Mouse (Mus musculus) adrenal gland, adult 18-20 months (tissue): ENCODE measurements around the gene Abr. TPM values are rescaled to one million over a fixed set of nuclear protein-coding genes. Genes with fewer than 3 reads are reported as not detected.
A peak's percentile ranks its signal among the peaks of the same experiment; 100 is the strongest.

Source experiments
- DNase-seq, 2 experiments: peaks; one replicate each; pipeline ENCODE4 v3.0.0; 2021 to 2022; ENCODE audit warnings: low spot score in 2 of 2
- total RNA-seq, 2 experiments: library from RNA; stranded (reverse); gene quantifications; 1 replicate in 1 of 2; 2 replicates in 1 of 2; pipeline ENCODE4 v1.2.3; 2021

Abr gene
- total RNA-seq, 2 experiments from 2014 or later, result 55.4 to 56.2 TPM

- no peak for DNase-seq
Measured at GRCm38 (mm10) chr11:76624071-76624470, 2.0 kb upstream of the Abr start.

DNA sequence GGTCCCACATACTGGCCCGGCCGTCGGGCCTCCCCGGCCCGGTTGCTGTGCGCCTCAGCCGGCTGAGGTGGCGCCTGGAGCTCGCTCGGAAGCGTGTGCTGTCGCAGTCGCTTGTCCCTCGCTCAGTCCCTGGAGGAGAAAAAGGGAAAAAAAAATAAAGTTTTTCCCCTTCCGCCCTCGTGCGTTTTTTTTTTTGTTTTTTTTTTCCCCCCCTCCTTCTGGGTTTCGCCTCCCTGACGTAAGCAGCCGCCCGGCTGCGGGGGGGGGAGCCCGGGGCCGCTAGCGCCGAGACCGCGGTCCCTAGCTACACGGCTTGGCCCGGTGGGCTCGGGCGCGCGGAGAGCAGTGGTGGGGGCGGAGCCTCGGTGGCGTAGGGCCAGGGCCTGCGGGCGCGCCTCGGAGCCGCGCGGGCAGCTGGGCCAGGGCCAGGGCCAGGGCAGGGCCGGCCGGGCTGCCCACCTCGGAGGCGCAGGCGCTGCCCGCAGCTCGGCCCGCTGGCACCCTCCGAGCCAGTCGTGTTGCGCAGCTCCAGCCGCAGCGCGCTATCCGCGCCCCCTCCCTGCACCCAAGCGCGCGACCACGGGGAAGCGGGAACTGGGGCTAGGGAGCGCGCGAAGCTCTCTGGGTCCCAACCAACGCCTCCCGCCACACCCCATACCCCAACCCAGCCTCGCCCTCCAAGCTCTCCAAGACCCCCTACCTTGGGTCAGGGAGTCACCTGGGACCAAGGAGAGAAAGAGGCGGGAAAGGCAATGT, 1.3 kb upstream of the Abr start:
- DNase-seq, result peak; percentile 72 to 75

DNA sequence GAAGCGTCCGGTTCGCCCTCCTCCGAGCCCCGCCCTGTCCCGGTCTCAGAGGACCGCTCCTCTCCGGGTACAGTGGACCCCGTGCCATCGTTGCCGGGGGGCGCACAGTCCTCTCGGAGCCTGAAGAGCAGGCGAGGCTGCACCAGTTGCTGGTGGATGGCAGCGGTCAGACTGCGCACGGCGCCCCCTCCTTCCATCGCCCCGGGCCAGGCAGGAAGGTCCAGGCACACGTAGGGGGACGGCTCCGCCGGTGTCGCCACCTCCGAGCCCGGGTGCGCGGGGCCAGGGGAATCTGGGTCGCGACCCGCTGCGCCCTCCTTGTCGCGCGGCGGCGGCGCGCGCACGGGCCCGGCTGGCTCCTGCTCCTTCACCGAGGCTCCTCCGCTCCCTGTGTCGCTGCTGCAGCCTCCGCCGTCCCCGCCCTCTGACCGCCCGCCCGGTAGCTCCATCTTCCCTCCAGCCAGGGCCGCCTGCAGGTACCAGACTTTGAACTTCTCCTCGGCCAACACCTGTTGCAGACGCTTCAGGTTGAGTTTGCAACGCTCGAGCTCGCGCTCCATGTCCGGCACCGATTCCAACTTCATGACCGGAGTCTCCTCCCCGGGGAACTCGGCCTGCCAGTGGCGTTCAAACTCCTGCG, 572 bp upstream of the Abr start:
- DNase-seq, result peak; percentile 41 to 45

- DNase-seq, result no peak
Measured at GRCm38 (mm10) chr11:76618134-76618533, 4.0 kb downstream of the Abr start.

DNA sequence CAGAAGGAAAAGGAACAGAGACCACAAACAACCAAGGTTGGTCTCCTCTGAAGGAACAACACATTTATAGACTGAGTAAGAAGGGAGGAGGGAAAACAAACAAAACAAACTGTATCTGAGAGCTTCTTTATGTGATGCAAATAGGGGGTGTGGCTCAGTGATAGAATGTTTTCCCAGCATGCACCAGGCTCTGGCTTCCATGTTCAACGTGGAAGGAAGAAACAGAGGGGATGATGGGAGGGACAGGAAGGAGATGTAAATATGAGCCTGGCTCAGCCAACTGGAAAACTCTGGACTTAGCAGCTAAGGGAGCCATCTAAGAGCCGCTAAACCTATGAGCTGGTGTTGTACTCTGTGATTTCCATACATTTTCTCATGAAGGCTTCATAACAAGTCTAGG, 7.9 kb downstream of the Abr start:
- no peak for DNase-seq

DNA sequence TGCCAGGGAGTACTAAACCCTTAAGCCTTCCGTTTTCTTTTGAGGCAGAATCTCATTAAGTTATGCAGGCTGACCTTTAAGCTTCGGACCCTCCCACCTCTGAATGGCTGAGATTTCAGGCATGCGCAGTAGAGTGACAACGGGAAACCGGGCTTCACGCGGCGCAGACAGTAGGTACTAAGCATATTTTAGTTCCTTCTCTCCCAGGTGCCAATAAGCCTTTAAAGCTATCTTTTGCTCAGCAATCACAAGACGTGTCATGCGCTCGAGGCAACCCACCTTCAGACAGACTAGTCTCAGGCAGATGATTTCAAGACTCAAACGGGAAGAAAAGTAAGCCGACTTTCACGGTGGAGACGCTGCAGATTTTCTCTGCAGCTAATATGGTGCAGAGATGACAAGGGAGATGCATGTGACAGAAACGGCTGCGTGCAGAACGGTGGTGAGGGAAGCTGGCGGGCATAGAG, 9.4 kb downstream of the Abr start:
- DNase-seq, result peak; percentile 44 to 68

GRCm38 (mm10) chr11:76610948-76611347, 11.2 kb downstream of the Abr start:
- no peak for DNase-seq

DNA sequence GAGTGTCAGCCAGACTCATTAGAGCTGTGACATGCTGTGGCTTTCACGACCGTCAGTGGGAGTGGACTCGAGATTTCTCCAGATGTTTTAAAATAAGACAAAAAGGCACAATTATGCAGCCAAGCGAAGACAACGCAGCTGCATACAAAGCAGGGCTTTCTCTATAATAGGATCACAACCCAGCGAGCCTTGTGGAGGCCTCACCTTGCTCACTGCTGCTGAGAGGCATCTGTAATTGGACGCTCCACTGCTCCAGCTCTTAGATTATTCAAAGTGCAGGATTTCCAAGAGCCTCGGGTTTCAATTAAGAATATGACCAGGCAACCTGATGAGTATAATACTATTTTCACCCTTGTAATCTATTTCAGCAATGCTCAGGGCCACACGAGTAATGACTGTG, 15.6 kb downstream of the Abr start:
- DNase-seq, result no peak

GRCm38 (mm10) chr11:76599219-76599618, 22.9 kb downstream of the Abr start:
- DNase-seq, result no peak

DNA sequence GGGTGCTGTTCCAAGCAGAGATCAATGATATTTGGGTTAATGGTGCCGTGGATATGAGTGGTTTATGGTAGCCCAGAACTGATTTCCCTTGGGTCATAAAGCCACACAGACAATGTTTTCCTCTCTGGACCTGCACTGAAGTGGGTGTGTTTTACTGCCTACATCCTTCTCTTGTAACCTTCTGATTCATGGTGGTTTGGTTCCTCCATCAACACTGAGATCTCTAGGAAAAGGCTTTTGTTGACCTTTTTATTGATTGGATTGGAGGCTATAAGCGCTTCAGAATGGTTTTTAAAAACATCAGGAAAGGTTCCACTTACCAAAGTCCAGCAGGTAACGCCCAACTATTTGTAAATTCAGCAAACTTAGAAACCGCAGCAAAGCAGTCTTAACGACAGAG, 23.4 kb downstream of the Abr start:
- DNase-seq, result no peak

DNA sequence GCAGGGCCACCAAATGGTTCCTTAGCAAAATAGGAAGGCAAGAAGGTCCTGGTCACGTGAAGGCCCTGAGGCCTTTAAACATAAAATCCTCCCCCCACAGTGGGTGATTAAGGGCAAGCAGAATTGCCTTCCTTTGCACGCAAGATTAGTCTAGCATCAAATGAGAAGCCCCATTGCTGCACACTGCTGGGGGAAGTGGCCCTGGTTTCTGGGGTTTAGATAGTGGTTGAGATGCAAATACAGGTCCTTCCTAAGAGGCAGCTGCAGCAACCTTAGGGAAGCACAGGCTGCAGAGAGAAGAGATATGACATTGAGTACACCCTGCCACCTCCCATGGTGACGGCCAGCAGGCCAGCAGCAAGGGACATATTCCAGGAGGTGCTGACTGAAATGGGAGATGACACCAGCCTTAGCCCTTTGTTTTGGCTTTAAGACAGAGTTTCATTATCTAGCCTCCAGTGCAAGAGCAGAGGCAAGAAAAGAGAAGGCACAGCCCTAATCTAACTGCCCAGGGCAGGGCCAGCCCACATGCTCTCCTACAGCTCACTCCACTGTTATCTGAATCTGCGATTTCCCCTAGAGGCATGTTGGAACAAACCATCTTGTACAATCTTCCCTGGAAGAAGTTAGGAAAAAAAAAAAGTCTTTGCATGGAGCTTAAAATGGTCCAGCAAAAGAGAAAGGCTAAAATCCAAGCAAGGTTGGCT, 28.3 kb downstream of the Abr start:
- no peak for DNase-seq

DNA sequence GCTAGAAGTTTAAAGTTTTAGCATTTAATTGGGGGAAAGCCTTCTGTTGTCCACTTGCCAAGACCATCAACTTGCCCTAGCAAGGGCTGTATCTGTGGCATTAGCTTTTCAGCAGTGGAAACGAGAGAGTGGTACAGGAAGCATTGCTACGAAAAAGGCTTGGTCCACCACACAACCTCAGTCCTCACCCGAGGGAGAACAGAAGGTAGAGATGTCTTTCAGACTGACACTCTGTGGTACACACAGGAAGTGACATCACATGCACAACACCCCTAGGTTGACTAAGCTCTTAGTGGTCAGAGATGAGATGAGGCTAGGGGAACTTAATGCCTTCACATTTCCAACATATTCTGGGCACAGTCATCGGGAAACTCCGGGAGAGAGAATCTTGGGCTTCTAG, 32.4 kb downstream of the Abr start:
- DNase-seq, result no peak

DNA sequence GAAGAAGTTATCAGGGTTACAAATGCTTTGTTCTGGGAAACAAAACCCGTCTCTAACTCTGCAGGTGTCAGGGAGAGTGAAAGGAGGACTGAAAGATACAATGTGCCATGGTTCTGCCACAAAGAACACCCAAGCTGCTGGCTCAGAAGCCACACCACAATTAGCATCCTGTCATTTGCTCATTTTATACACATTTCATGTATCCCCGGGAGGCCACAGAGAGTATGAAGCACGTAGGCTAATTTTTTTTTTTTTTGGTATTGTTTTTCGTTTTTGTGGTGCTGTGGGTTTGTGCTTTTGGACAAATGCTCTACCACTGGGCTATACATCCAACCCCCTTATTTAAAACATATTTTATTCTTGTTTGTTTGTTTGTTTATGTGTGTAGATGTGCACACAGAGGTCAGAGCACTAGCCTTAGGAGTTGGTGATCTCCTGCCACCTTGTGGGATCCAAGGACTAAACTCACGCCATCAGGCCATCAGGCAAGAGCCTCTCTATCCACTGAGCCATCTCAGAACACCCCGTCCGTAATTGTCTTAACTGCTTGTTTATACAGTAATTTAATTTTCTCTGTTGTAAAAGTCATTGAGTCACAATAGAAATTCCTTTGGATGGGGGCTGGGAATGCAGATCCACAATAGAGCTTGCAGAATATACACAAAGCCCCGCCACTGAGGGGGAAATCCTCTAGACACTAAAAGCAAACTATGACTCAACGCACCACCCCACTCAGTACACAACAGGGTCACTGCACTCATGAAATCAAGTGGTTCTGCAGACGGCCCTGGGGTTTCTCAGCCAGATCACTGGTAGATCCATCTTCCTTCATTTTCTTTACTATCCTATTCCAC, 33.3 kb downstream of the Abr start:
- DNase-seq, result no peak

GRCm38 (mm10) chr11:76588032-76588431, 34.1 kb downstream of the Abr start:
- no peak for DNase-seq

- DNase-seq, result no peak
Measured at GRCm38 (mm10) chr11:76587333-76587732, 34.8 kb downstream of the Abr start.

DNA sequence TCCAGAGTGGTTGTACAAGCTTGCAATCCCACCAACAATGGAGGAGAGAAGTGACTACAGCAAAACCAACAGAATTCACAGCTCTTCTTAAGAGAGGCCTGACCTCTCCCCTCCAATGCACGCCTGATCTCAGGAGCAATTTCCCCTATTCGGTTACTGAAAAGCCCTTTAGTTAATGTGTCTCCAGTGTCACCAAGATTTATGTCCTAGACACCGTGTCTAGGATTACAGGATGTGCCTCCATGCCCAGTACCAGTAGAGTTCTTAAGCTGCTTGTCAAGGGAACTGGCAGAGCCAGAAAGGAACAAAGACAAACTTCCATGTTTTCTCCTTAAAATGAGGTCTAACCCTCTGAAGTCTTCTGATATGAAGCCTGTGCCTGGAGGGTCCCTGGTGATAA, 36.0 kb downstream of the Abr start:
- DNase-seq, result no peak

- peak; percentile 90 to 94 for DNase-seq
Measured at GRCm38 (mm10) chr11:76577588-76578257, 44.4 kb downstream of the Abr start.

GRCm38 (mm10) chr11:76572820-76573385, 49.2 kb downstream of the Abr start:
- no peak for DNase-seq

DNA sequence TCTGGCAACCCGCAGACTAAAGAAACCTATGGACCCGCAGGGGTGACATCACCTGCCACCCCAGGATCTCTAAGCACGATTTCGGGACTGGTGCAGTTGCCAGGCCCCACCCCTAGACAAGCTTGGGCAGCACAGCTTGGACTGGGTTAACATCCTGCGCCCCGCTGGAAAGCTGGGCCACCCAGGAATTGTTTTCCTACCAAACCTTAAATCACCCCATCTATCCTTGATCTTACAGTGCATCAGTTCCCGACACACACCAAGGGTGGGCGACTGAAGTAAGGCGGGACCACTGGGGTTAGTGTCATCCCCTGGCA, 50.5 kb downstream of the Abr start:
- no peak for DNase-seq
